Mouse (Mus musculus): ENCODE results near the gene Ddost. TPM values are rescaled to one million over a fixed set of nuclear protein-coding genes. Genes with fewer than 3 reads are reported as not detected.

Gene Ddost
- polyA plus RNA-seq, 1 experiment: 204 TPM

DNA sequence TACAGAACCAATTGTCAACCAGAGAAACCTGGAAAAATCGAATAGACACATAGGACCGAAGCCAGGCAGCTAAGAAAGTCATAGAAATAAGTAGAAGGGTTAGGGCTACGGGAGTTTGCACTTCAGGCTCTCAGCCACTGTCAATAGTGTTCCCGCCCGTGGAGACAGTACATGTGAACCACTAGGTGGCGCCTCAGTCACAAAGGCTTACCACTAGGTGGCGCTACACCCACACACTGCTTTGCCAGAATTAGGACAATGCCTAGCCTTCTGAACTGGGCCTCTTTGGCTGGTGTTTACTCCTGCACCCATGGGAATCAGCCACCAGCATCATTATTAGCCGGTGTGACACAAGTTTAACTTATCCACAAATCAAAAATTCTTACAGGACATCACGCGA is 15.0 kb downstream of the Ddost start:
- no peaks in the 10 kb centered on the region for H3K79me2 ChIP-seq (ENCODE audit: control insufficient read depth, insufficient read depth)
- H3K79me3 ChIP-seq (ENCODE audit: low read depth): no peaks in the 10 kb centered on the region
- no peak overlapping the region for H3ac ChIP-seq (ENCODE audit: control insufficient read depth, insufficient read length, low read depth)
- H3K4me3 ChIP-seq (ENCODE audit: insufficient read depth, poor library complexity, severe bottlenecking): no peak overlapping the region
- H3K27me3 ChIP-seq (ENCODE audit: control insufficient read depth, insufficient read depth, insufficient read length): no peaks in the 10 kb centered on the region
- no peaks in the 10 kb centered on the region for H3K36me3 ChIP-seq (ENCODE audit: control insufficient read depth, insufficient read depth)
- TF ChIP-seq CTCF (IDR thresholded peaks at IDR 0.05; ENCODE audit: control insufficient read depth, insufficient read depth, insufficient read length): peak; percentile 99
- TF ChIP-seq CEBPB (IDR thresholded peaks at IDR 0.05; ENCODE audit: low read depth): no peak

DNA sequence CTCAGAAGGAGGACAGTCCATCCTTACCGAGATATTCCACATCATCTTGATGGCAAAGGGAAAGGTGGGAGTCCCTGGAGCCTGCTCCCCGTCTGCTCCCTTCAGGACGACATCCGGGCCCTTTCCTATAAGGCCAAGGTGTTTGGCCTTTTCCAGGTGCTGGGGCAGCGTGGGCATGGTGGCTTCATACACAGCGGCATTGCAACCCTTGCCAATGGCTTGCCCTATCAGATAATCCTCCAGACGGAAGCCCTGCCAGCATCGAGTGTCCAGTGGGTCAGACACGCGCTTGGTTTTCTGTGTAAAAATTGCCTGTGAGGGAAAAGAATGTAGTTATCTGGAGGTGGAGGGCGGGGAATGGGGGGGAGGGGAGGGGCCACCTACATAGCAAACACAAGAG is 16.2 kb downstream of the Ddost start:
- H3K36me3 ChIP-seq (ENCODE audit: control insufficient read depth, insufficient read depth): no peaks in the 10 kb centered on the region
- no peak overlapping the region for H3K4me3 ChIP-seq (ENCODE audit: insufficient read depth, poor library complexity, severe bottlenecking)
- no peaks in the 10 kb centered on the region for H3K27me3 ChIP-seq (ENCODE audit: control insufficient read depth, insufficient read depth, insufficient read length)
- no peaks in the 10 kb centered on the region for H3K79me3 ChIP-seq (ENCODE audit: low read depth)
- H3ac ChIP-seq (ENCODE audit: control insufficient read depth, insufficient read length, low read depth): no peak overlapping the region
- TF ChIP-seq FOSL1 (IDR thresholded peaks at IDR 0.05; ENCODE audit: insufficient read depth, low read length, poor library complexity, severe bottlenecking) (no peak), MAX (IDR thresholded peaks at IDR 0.05) (no peak), USF1 (IDR thresholded peaks at IDR 0.05; ENCODE audit: low read depth) (no peak), CTCF (IDR thresholded peaks at IDR 0.05; ENCODE audit: control insufficient read depth, insufficient read depth, insufficient read length) (no peak), CEBPB (IDR thresholded peaks at IDR 0.05; ENCODE audit: low read depth) (no peak), MYOD1 (IDR thresholded peaks at IDR 0.05; ENCODE audit: control insufficient read depth, insufficient read length, low read depth) (no peak), MYOG (IDR thresholded peaks at IDR 0.05; ENCODE audit: control insufficient read depth, extremely low read depth, insufficient read length) (no peak)
- no peaks in the 10 kb centered on the region for H3K79me2 ChIP-seq (ENCODE audit: control insufficient read depth, insufficient read depth)

DNA sequence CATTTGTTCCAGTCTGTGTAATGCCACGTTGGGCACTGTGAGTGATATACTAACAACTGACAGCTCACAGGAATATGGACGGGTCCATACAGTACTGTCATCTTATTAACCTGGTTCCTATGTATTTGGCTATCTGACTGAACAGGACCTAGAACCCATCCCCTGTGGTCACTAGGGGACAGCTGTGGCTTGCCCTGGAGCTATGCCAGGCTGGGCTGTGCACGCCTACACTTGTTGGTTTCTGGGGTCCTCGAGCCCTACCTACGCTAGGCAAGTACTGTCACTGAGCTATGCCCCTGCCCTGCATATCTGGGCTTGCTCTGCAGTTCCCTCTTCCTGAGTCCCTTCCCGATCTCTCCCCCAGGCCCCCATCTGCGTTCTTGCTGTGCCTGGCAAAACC is 17.0 kb downstream of the Ddost start:
- Histone ChIP-seq H3K27me3 (ENCODE audit: control insufficient read depth, insufficient read depth, insufficient read length) (no peaks in the 10 kb centered on the region), H3K79me3 (ENCODE audit: low read depth) (no peaks in the 10 kb centered on the region), H3K4me3 (ENCODE audit: insufficient read depth, poor library complexity, severe bottlenecking) (no peak overlapping the region), H3ac (ENCODE audit: control insufficient read depth, insufficient read length, low read depth) (no peak overlapping the region), H3K79me2 (ENCODE audit: control insufficient read depth, insufficient read depth) (no peaks in the 10 kb centered on the region), H3K36me3 (ENCODE audit: control insufficient read depth, insufficient read depth) (no peaks in the 10 kb centered on the region)
- TF ChIP-seq FOSL1 (IDR thresholded peaks at IDR 0.05; ENCODE audit: insufficient read depth, low read length, poor library complexity, severe bottlenecking) (no peak), MYOG (IDR thresholded peaks at IDR 0.05; ENCODE audit: control insufficient read depth, extremely low read depth, insufficient read length) (no peak), CEBPB (IDR thresholded peaks at IDR 0.05; ENCODE audit: low read depth) (no peak), CTCF (IDR thresholded peaks at IDR 0.05; ENCODE audit: control insufficient read depth, insufficient read depth, insufficient read length) (no peak), MAX (IDR thresholded peaks at IDR 0.05) (no peak), USF1 (IDR thresholded peaks at IDR 0.05; ENCODE audit: low read depth) (no peak), MYOD1 (IDR thresholded peaks at IDR 0.05; ENCODE audit: control insufficient read depth, insufficient read length, low read depth) (no peak)

DNA sequence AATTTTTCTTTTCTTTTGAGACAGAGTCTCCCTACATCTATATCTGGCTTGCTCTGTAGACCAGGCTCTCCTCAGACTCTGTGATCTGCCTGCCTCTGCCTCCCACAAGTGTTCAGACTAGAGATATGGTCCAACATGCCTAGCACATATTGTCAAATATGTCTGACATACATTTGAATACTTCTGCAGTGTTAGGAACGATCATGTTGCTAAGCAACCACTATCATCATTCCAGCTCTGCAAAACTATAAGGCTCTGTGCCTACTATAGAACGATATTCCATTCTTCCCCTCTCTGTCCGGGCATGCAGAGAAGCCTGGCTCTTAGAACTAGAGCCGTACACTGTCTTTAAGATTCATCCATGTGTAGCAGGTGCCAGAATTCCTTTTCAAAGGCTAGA is 18.2 kb downstream of the Ddost start:
- H3K79me2 ChIP-seq (ENCODE audit: control insufficient read depth, insufficient read depth): no peaks in the 10 kb centered on the region
- TF ChIP-seq MYOG (IDR thresholded peaks at IDR 0.05; ENCODE audit: control insufficient read depth, extremely low read depth, insufficient read length): no peak
- TF ChIP-seq MAX (IDR thresholded peaks at IDR 0.05): no peak
- no peak for TF ChIP-seq FOSL1 (IDR thresholded peaks at IDR 0.05; ENCODE audit: insufficient read depth, low read length, poor library complexity, severe bottlenecking)
- TF ChIP-seq MYOD1 (IDR thresholded peaks at IDR 0.05; ENCODE audit: control insufficient read depth, insufficient read length, low read depth): no peak
- TF ChIP-seq USF1 (IDR thresholded peaks at IDR 0.05; ENCODE audit: low read depth): no peak

GRCm38 (mm10) chr4:138323753-138324152 is 19.2 kb downstream of the Ddost start:
- no peaks in the 10 kb centered on the region for H3K79me3 ChIP-seq (ENCODE audit: low read depth)
- no peak overlapping the region for H3ac ChIP-seq (ENCODE audit: control insufficient read depth, insufficient read length, low read depth)
- TF ChIP-seq MAX (IDR thresholded peaks at IDR 0.05) (no peak), CTCF (IDR thresholded peaks at IDR 0.05; ENCODE audit: control insufficient read depth, insufficient read depth, insufficient read length) (no peak), USF1 (IDR thresholded peaks at IDR 0.05; ENCODE audit: low read depth) (no peak), FOSL1 (IDR thresholded peaks at IDR 0.05; ENCODE audit: insufficient read depth, low read length, poor library complexity, severe bottlenecking) (no peak), MYOG (IDR thresholded peaks at IDR 0.05; ENCODE audit: control insufficient read depth, extremely low read depth, insufficient read length) (no peak), CEBPB (IDR thresholded peaks at IDR 0.05; ENCODE audit: low read depth) (no peak), MYOD1 (IDR thresholded peaks at IDR 0.05; ENCODE audit: control insufficient read depth, insufficient read length, low read depth) (no peak)
- no peaks in the 10 kb centered on the region for H3K27me3 ChIP-seq (ENCODE audit: control insufficient read depth, insufficient read depth, insufficient read length)
- no peaks in the 10 kb centered on the region for H3K79me2 ChIP-seq (ENCODE audit: control insufficient read depth, insufficient read depth)
- no peaks in the 10 kb centered on the region for H3K36me3 ChIP-seq (ENCODE audit: control insufficient read depth, insufficient read depth)
- H3K4me3 ChIP-seq (ENCODE audit: insufficient read depth, poor library complexity, severe bottlenecking): no peak overlapping the region

More for the DNA sequence above, 18.2 kb downstream of the Ddost start:
- no peaks in the 10 kb centered on the region for H3K27me3 ChIP-seq (ENCODE audit: control insufficient read depth, insufficient read depth, insufficient read length)
- H3K79me3 ChIP-seq (ENCODE audit: low read depth): no peaks in the 10 kb centered on the region
- no peaks in the 10 kb centered on the region for H3K36me3 ChIP-seq (ENCODE audit: control insufficient read depth, insufficient read depth)
- H3ac ChIP-seq (ENCODE audit: control insufficient read depth, insufficient read length, low read depth): no peak overlapping the region
- no peak overlapping the region for H3K4me3 ChIP-seq (ENCODE audit: insufficient read depth, poor library complexity, severe bottlenecking)

DNA sequence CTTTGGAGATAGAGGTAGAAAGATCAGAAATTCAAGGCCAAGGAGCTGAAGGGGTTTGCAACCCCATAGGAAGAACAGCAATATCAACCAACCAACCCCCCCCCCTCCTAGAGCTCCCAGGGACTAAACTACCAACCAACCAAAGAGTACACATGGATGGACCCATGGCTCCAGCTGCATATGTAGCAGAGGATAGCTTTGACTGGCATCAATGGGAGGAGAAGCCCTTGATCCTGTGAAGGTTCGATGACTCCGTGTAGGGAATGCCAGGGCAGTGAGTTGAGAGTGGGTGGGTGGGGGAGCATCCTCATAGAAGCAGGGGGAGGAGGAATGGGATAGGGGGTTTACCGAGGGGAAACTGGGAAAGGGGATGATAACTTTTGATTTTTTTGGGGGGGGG is 19.9 kb downstream of the Ddost start:
- Histone ChIP-seq H3K36me3 (ENCODE audit: control insufficient read depth, insufficient read depth) (no peaks in the 10 kb centered on the region), H3K4me3 (ENCODE audit: insufficient read depth, poor library complexity, severe bottlenecking) (no peak overlapping the region), H3K27me3 (ENCODE audit: control insufficient read depth, insufficient read depth, insufficient read length) (no peaks in the 10 kb centered on the region), H3ac (ENCODE audit: control insufficient read depth, insufficient read length, low read depth) (no peak overlapping the region), H3K79me3 (ENCODE audit: low read depth) (no peaks in the 10 kb centered on the region), H3K79me2 (ENCODE audit: control insufficient read depth, insufficient read depth) (no peaks in the 10 kb centered on the region)
- no peak for TF ChIP-seq MYOG (IDR thresholded peaks at IDR 0.05; ENCODE audit: control insufficient read depth, extremely low read depth, insufficient read length)
- no peak for TF ChIP-seq MYOD1 (IDR thresholded peaks at IDR 0.05; ENCODE audit: control insufficient read depth, insufficient read length, low read depth)
- TF ChIP-seq USF1 (IDR thresholded peaks at IDR 0.05; ENCODE audit: low read depth): no peak
- TF ChIP-seq MAX (IDR thresholded peaks at IDR 0.05): no peak
- TF ChIP-seq FOSL1 (IDR thresholded peaks at IDR 0.05; ENCODE audit: insufficient read depth, low read length, poor library complexity, severe bottlenecking): no peak
- no peak for TF ChIP-seq CEBPB (IDR thresholded peaks at IDR 0.05; ENCODE audit: low read depth)
- no peak for TF ChIP-seq CTCF (IDR thresholded peaks at IDR 0.05; ENCODE audit: control insufficient read depth, insufficient read depth, insufficient read length)

All from C2C12 (cell line).